Mouse (Mus musculus) midbrain, embryonic 15.5 days (tissue): Measurements from ENCODE around the gene Olfr699. TPM values are rescaled to one million over a fixed set of nuclear protein-coding genes. Genes with fewer than 3 reads are reported as not detected.

Experiments
- polyA plus RNA-seq: library from polyadenylated mRNA; unstranded; fragments of >200 nt; fragmentation: Nextera tagmentation; extraction: Ambion mirVana; gene quantifications from 2 replicates; pipeline ENCODE4 v1.2.1, GENCODE M21; 2015

Gene Olfr699
- polyA plus RNA-seq, 1 experiment from 2014 or later = not detected

Other genes starting within 250 kb of the Olfr699 start
- 0.05 TPM in 1 of 2 replicates, not detected in the other for gene Olfr693, start 112.6 kb downstream of the Olfr699 start, polyA plus RNA-seq
- not detected in 2 replicates for gene Olfr694, start 101.4 kb downstream of the Olfr699 start, polyA plus RNA-seq
- gene Olfr695, start 76.8 kb downstream of the Olfr699 start, polyA plus RNA-seq = not detected in 2 replicates
- not detected in 2 replicates for gene Olfr697, start 50.8 kb downstream of the Olfr699 start, polyA plus RNA-seq
- not detected in 2 replicates for gene Olfr698, start 37.8 kb downstream of the Olfr699 start, polyA plus RNA-seq
- not detected in 2 replicates for gene Olfr700, start 15.6 kb upstream of the Olfr699 start, polyA plus RNA-seq
- gene Olfr701, start 20.9 kb upstream of the Olfr699 start, polyA plus RNA-seq = not detected in 2 replicates
- not detected in 2 replicates for gene Olfr702, start 40.7 kb upstream of the Olfr699 start, polyA plus RNA-seq
- not detected in 2 replicates for gene Olfr703, start 50.2 kb upstream of the Olfr699 start, polyA plus RNA-seq
- gene Olfr704, start 70.0 kb upstream of the Olfr699 start, polyA plus RNA-seq = not detected in 2 replicates
- not detected in 2 replicates for gene Olfr705, start 83.7 kb upstream of the Olfr699 start, polyA plus RNA-seq
- not detected in 2 replicates for gene Olfr706, start 95.0 kb upstream of the Olfr699 start, polyA plus RNA-seq
- gene Olfr707, start 108.0 kb upstream of the Olfr699 start, polyA plus RNA-seq = not detected in 2 replicates
- gene Olfr1532-ps1, start 114.8 kb upstream of the Olfr699 start, polyA plus RNA-seq = not detected in 2 replicates
- not detected in 2 replicates for gene Olfr709-ps1, start 139.0 kb upstream of the Olfr699 start, polyA plus RNA-seq
- not detected in 2 replicates for gene Olfr710, start 155.1 kb upstream of the Olfr699 start, polyA plus RNA-seq
- not detected in 2 replicates for gene Olfr6, start 170.7 kb upstream of the Olfr699 start, polyA plus RNA-seq
- not detected in 2 replicates for gene Olfr711, start 182.3 kb upstream of the Olfr699 start, polyA plus RNA-seq
- gene Olfr2, start 212.9 kb upstream of the Olfr699 start, polyA plus RNA-seq = not detected in 2 replicates
- not detected in 2 replicates for gene Olfr713, start 238.0 kb upstream of the Olfr699 start, polyA plus RNA-seq